Mouse (Mus musculus): ENCODE results near the gene Hivep3. TPM values are rescaled to one million over a fixed set of nuclear protein-coding genes. Genes with fewer than 3 reads are reported as not detected.

Gene Hivep3
- polyA plus RNA-seq, 1 experiment from 2014 or later: 17.1 TPM

GRCm38 (mm10) chr4:119921723-119922266 is 188.2 kb downstream of the Hivep3 start:
- H3K36me3 ChIP-seq (ENCODE audit: control insufficient read depth, insufficient read depth, low read length): no peaks in the 10 kb centered on the region
- no peak overlapping the region for H3K4me3 ChIP-seq (replicated peaks; ENCODE audit: low read depth, low read length)
- DNase-seq: no peak
- H3K27me3 ChIP-seq (ENCODE audit: control insufficient read depth, insufficient read depth, low read length): no peaks in the 10 kb centered on the region
- H3K4me2 ChIP-seq (ENCODE audit: low read length): no peak overlapping the region
- no peak overlapping the region for H3K9ac ChIP-seq (replicated peaks; ENCODE audit: low read length)
- 72% methylated on average over 8 of the region's 8 CpGs for WGBS
- no peak for ATAC-seq (ENCODE audit: low FRiP score, low TSS enrichment)
- 0 out of 2 replicates have a peak, but pooled peaks cover 3% of the 10 kb centered on the region for H3K9me3 ChIP-seq (ENCODE audit: control insufficient read depth, low read length)
- no peak overlapping the region for H3K27ac ChIP-seq (replicated peaks; ENCODE audit: low read depth, low read length)
- H3K4me1 ChIP-seq (ENCODE audit: control insufficient read depth, insufficient read depth, low read length): no peaks in the 10 kb centered on the region

- ATAC-seq (ENCODE audit: low FRiP score, low TSS enrichment) (no peak), DNase-seq (no peak)
- Histone ChIP-seq H3K4me1 (ENCODE audit: control insufficient read depth, insufficient read depth, low read length) (no peaks in the 10 kb centered on the region), H3K9ac (replicated peaks; ENCODE audit: low read length) (no peak overlapping the region), H3K27ac (replicated peaks; ENCODE audit: low read depth, low read length) (no peak overlapping the region), H3K4me2 (ENCODE audit: low read length) (no peak overlapping the region), H3K27me3 (ENCODE audit: control insufficient read depth, insufficient read depth, low read length) (no peaks in the 10 kb centered on the region), H3K36me3 (ENCODE audit: control insufficient read depth, insufficient read depth, low read length) (no peaks in the 10 kb centered on the region), H3K4me3 (replicated peaks; ENCODE audit: low read depth, low read length) (no peak overlapping the region), H3K9me3 (ENCODE audit: control insufficient read depth, low read length) (0 out of 2 replicates have a peak, but pooled peaks cover 3% of the 10 kb centered on the region)
- WGBS: 89% methylated on average over 8 of the region's 8 CpGs
Measured at GRCm38 (mm10) chr4:119922945-119923344, 189.4 kb downstream of the Hivep3 start.

GRCm38 (mm10) chr4:119923410-119923809 is 189.8 kb downstream of the Hivep3 start:
- Histone ChIP-seq H3K9me3 (ENCODE audit: control insufficient read depth, low read length) (0 out of 2 replicates have a peak, but pooled peaks cover 3% of the 10 kb centered on the region), H3K4me3 (replicated peaks; ENCODE audit: low read depth, low read length) (no peak overlapping the region), H3K27ac (replicated peaks; ENCODE audit: low read depth, low read length) (no peak overlapping the region), H3K9ac (replicated peaks; ENCODE audit: low read length) (no peak overlapping the region), H3K36me3 (ENCODE audit: control insufficient read depth, insufficient read depth, low read length) (no peaks in the 10 kb centered on the region), H3K4me2 (ENCODE audit: low read length) (no peak overlapping the region), H3K4me1 (ENCODE audit: control insufficient read depth, insufficient read depth, low read length) (no peaks in the 10 kb centered on the region), H3K27me3 (ENCODE audit: control insufficient read depth, insufficient read depth, low read length) (no peaks in the 10 kb centered on the region)
- ATAC-seq (ENCODE audit: low FRiP score, low TSS enrichment) (no peak), DNase-seq (no peak)
- WGBS: 89% methylated on average over 3 of the region's 3 CpGs

- Histone ChIP-seq H3K27me3 (ENCODE audit: control insufficient read depth, insufficient read depth, low read length) (no peaks in the 10 kb centered on the region), H3K27ac (replicated peaks; ENCODE audit: low read depth, low read length) (no peak overlapping the region), H3K4me3 (replicated peaks; ENCODE audit: low read depth, low read length) (no peak overlapping the region), H3K9me3 (ENCODE audit: control insufficient read depth, low read length) (0 out of 2 replicates have a peak, but pooled peaks cover 3% of the 10 kb centered on the region), H3K36me3 (ENCODE audit: control insufficient read depth, insufficient read depth, low read length) (no peaks in the 10 kb centered on the region), H3K4me1 (ENCODE audit: control insufficient read depth, insufficient read depth, low read length) (no peaks in the 10 kb centered on the region), H3K9ac (replicated peaks; ENCODE audit: low read length) (no peak overlapping the region), H3K4me2 (ENCODE audit: low read length) (no peak overlapping the region)
- ATAC-seq (ENCODE audit: low FRiP score, low TSS enrichment) (no peak), DNase-seq (no peak)
Measured at GRCm38 (mm10) chr4:119925052-119925451, 191.5 kb downstream of the Hivep3 start.

GRCm38 (mm10) chr4:119931923-119932322 is 198.3 kb downstream of the Hivep3 start:
- WGBS: 21% methylated on average over 8 of the region's 8 CpGs
- Histone ChIP-seq H3K4me1 (ENCODE audit: control insufficient read depth, insufficient read depth, low read length) (peaks cover 17% of the 10 kb centered on the region), H3K4me3 (replicated peaks; ENCODE audit: low read depth, low read length) (no peak overlapping the region), H3K36me3 (ENCODE audit: control insufficient read depth, insufficient read depth, low read length) (no peaks in the 10 kb centered on the region), H3K27ac (replicated peaks; ENCODE audit: low read depth, low read length) (peak overlapping the region; percentile 41; the same call in 1 of the 2 replicates), H3K4me2 (ENCODE audit: low read length) (no peak overlapping the region), H3K27me3 (ENCODE audit: control insufficient read depth, insufficient read depth, low read length) (no peaks in the 10 kb centered on the region), H3K9me3 (ENCODE audit: control insufficient read depth, low read length) (no peaks in the 10 kb centered on the region), H3K9ac (replicated peaks; ENCODE audit: low read length) (no peak overlapping the region; the same call in 1 of the 2 replicates)
- ATAC-seq (ENCODE audit: low FRiP score, low TSS enrichment) (no peak), DNase-seq (peak; percentile 68)

GRCm38 (mm10) chr4:119932549-119933257 is 199.1 kb downstream of the Hivep3 start:
- Histone ChIP-seq H3K4me3 (replicated peaks; ENCODE audit: low read depth, low read length) (no peak overlapping the region), H3K9me3 (ENCODE audit: control insufficient read depth, low read length) (no peaks in the 10 kb centered on the region), H3K4me1 (ENCODE audit: control insufficient read depth, insufficient read depth, low read length) (peaks cover 20% of the 10 kb centered on the region), H3K36me3 (ENCODE audit: control insufficient read depth, insufficient read depth, low read length) (no peaks in the 10 kb centered on the region), H3K4me2 (ENCODE audit: low read length) (no peak overlapping the region), H3K9ac (replicated peaks; ENCODE audit: low read length) (no peak overlapping the region), H3K27ac (replicated peaks; ENCODE audit: low read depth, low read length) (peak overlapping the region; percentile 41; the same call in 1 of the 2 replicates), H3K27me3 (ENCODE audit: control insufficient read depth, insufficient read depth, low read length) (no peaks in the 10 kb centered on the region)
- 39% methylated on average over 13 of the region's 13 CpGs for WGBS
- no peak for ATAC-seq (ENCODE audit: low FRiP score, low TSS enrichment)
- peak; percentile 15 for DNase-seq

- H3K4me2 ChIP-seq (ENCODE audit: low read length): no peak overlapping the region
- H3K27ac ChIP-seq (replicated peaks; ENCODE audit: low read depth, low read length): no peak overlapping the region
- H3K36me3 ChIP-seq (ENCODE audit: control insufficient read depth, insufficient read depth, low read length): no peaks in the 10 kb centered on the region
- WGBS: 93% methylated on average over 4 of the region's 4 CpGs
- no peak for DNase-seq
- no peaks in the 10 kb centered on the region for H3K9me3 ChIP-seq (ENCODE audit: control insufficient read depth, low read length)
- no peak overlapping the region for H3K4me3 ChIP-seq (replicated peaks; ENCODE audit: low read depth, low read length)
- no peak overlapping the region for H3K9ac ChIP-seq (replicated peaks; ENCODE audit: low read length)
- no peak for ATAC-seq (ENCODE audit: low FRiP score, low TSS enrichment)
- H3K4me1 ChIP-seq (ENCODE audit: control insufficient read depth, insufficient read depth, low read length): peaks cover 20% of the 10 kb centered on the region
- no peaks in the 10 kb centered on the region for H3K27me3 ChIP-seq (ENCODE audit: control insufficient read depth, insufficient read depth, low read length)
Measured at GRCm38 (mm10) chr4:119934901-119935300, 201.3 kb downstream of the Hivep3 start.

GRCm38 (mm10) chr4:119937876-119938275 is 204.3 kb downstream of the Hivep3 start:
- peak; percentile 69 for ATAC-seq (ENCODE audit: low FRiP score, low TSS enrichment)
- Histone ChIP-seq H3K9me3 (ENCODE audit: control insufficient read depth, low read length) (no peaks in the 10 kb centered on the region), H3K36me3 (ENCODE audit: control insufficient read depth, insufficient read depth, low read length) (no peaks in the 10 kb centered on the region), H3K4me1 (ENCODE audit: control insufficient read depth, insufficient read depth, low read length) (0 out of 2 replicates have a peak, but pooled peaks cover 4% of the 10 kb centered on the region), H3K27me3 (ENCODE audit: control insufficient read depth, insufficient read depth, low read length) (no peaks in the 10 kb centered on the region), H3K27ac (replicated peaks; ENCODE audit: low read depth, low read length) (peak overlapping the region; percentile 38; the same call in 1 of the 2 replicates), H3K9ac (replicated peaks; ENCODE audit: low read length) (no peak overlapping the region), H3K4me3 (replicated peaks; ENCODE audit: low read depth, low read length) (no peak overlapping the region), H3K4me2 (ENCODE audit: low read length) (no peak overlapping the region)
- peak; percentile 75 for DNase-seq
- WGBS: 44% methylated on average over 7 of the region's 7 CpGs

GRCm38 (mm10) chr4:119938518-119938917 is 204.9 kb downstream of the Hivep3 start:
- H3K9me3 ChIP-seq (ENCODE audit: control insufficient read depth, low read length): no peaks in the 10 kb centered on the region
- H3K27me3 ChIP-seq (ENCODE audit: control insufficient read depth, insufficient read depth, low read length): no peaks in the 10 kb centered on the region
- 0 out of 2 replicates have a peak overlapping the region, but pooled peaks have one; percentile 38 for H3K27ac ChIP-seq (replicated peaks; ENCODE audit: low read depth, low read length)
- H3K36me3 ChIP-seq (ENCODE audit: control insufficient read depth, insufficient read depth, low read length): no peaks in the 10 kb centered on the region
- H3K9ac ChIP-seq (replicated peaks; ENCODE audit: low read length): no peak overlapping the region
- DNase-seq (no peak), ATAC-seq (ENCODE audit: low FRiP score, low TSS enrichment) (no peak)
- H3K4me3 ChIP-seq (replicated peaks; ENCODE audit: low read depth, low read length): no peak overlapping the region
- 0 out of 2 replicates have a peak, but pooled peaks cover 2% of the 10 kb centered on the region for H3K4me1 ChIP-seq (ENCODE audit: control insufficient read depth, insufficient read depth, low read length)
- 83% methylated on average over 4 of the region's 4 CpGs for WGBS
- no peak overlapping the region for H3K4me2 ChIP-seq (ENCODE audit: low read length)

All from midbrain, embryonic 14.5 days (tissue).